Mouse (Mus musculus) ES-E14 (cell line): ENCODE results near the gene Homer2. TPM values are rescaled to one million over a fixed set of nuclear protein-coding genes. Genes with fewer than 3 reads are reported as not detected.

Experiments used
- DNase-seq: peaks from one replicate; pipeline ENCODE4 v3.0.0-alpha.2; 2013; ENCODE audit warnings: low read depth, low spot score
- H3K27ac ChIP-seq: 2 replicates; pipeline ENCODE4 v1.5.1; 2012; ENCODE audit warnings: low read depth, mild to moderate bottlenecking, low read length, moderate library complexity, mixed read lengths; ENCODE audit not compliant: poor library complexity, insufficient read depth, severe bottlenecking
- H3K36me3 ChIP-seq: 2 replicates; pipeline ENCODE4 v1.6.1; 2012; ENCODE audit warnings: mild to moderate bottlenecking, low read length, moderate library complexity, mixed read lengths; ENCODE audit not compliant: control insufficient read depth, poor library complexity, insufficient read depth, severe bottlenecking
- H3K4me1 ChIP-seq, 2 experiments: fragments of 150-350 bp in 1 of 2; sonication (generic) in 1 of 2; 2 replicates each; pipeline ENCODE4 v1.6.1; 2012; ENCODE audit warnings: low read length in 2 of 2, mild to moderate bottlenecking in 1 of 2, mixed read lengths in 1 of 2; ENCODE audit not compliant: control insufficient read depth in 2 of 2, insufficient read depth in 2 of 2, poor library complexity in 1 of 2
- H3K4me3 ChIP-seq, 2 experiments: fragments of 150-350 bp in 1 of 2; sonication (generic) in 1 of 2; 2 replicates each; pipeline ENCODE4 v1.5.1; 2012; ENCODE audit warnings: low read length in 2 of 2, low read depth in 1 of 2, mild to moderate bottlenecking in 1 of 2, mixed read lengths in 1 of 2; ENCODE audit not compliant: insufficient read depth in 1 of 2, poor library complexity in 1 of 2, severe bottlenecking in 1 of 2
- H3K9ac ChIP-seq: 2 replicates; pipeline ENCODE4 v1.6.1; 2012; ENCODE audit warnings: low read depth, mild to moderate bottlenecking, low read length, mixed read lengths; ENCODE audit not compliant: poor library complexity, insufficient read depth, severe bottlenecking
- H3K9me3 ChIP-seq: fragments of 150-350 bp; sonication (generic); 2 replicates; pipeline ENCODE4 v1.6.1; 2012; ENCODE audit warnings: low read depth, mild to moderate bottlenecking, low read length; ENCODE audit not compliant: control insufficient read depth, insufficient read depth
- CHD2 ChIP-seq: IDR thresholded peaks from 2 replicates; pipeline ENCODE4 v1.6.1; 2014; ENCODE audit warnings: mild to moderate bottlenecking, low read depth, low read length, inconsistent platforms
- HCFC1 ChIP-seq: IDR thresholded peaks from 2 replicates; pipeline ENCODE4 v1.6.1; 2012; ENCODE audit warnings: low read length, inconsistent platforms, borderline replicate concordance; ENCODE audit not compliant: insufficient read depth
- MAFK ChIP-seq: IDR thresholded peaks from 2 replicates; pipeline ENCODE4 v1.6.1; 2014; ENCODE audit warnings: mild to moderate bottlenecking, low read depth, low read length, inconsistent platforms; ENCODE audit not compliant: insufficient read depth
- ZC3H11A ChIP-seq: IDR thresholded peaks from 2 replicates; pipeline ENCODE4 v1.6.1; 2012; ENCODE audit warnings: low read depth, mild to moderate bottlenecking, inconsistent platforms, low read length, borderline replicate concordance
- ZNF384 ChIP-seq: IDR thresholded peaks from 2 replicates; pipeline ENCODE4 v1.6.1; 2012; ENCODE audit warnings: low read depth, low read length, inconsistent platforms
- in situ Hi-C, 2 experiments: fragments of 600-800 bp; cut with MboI; formaldehyde crosslinking; loops; one replicate each; pipeline ENCODE4 v1.15.1; 2025; ENCODE audit warnings: low sequenced_read_pairs in 2 of 2, inconsistent platforms in 1 of 2; ENCODE audit not compliant: unreplicated experiment in 2 of 2
- total RNA-seq: library from RNA; depleted of rRNA; stranded (reverse); fragments of 300-350 nt; gene quantifications from 2 replicates; pipeline ENCODE4 v1.2.3, GENCODE M21; 2012

Gene Homer2
- total RNA-seq, 1 experiment = 6.5 TPM

- no peak for TF ChIP-seq HCFC1
- TF ChIP-seq ZNF384 = no peak
- TF ChIP-seq CHD2 = no peak
- no peak for TF ChIP-seq MAFK
- no peak for TF ChIP-seq ZC3H11A
- Histone ChIP-seq H3K4me1 (no peaks in the 10 kb centered on the region), H3K4me3 (no peak overlapping the region), H3K9me3 (no peaks in the 10 kb centered on the region), H3K9ac (no peak overlapping the region), H3K27ac (no peak overlapping the region), H3K36me3 (no peaks in the 10 kb centered on the region)
- in situ Hi-C loops = no loop called here
- DNase-seq = no peak
These were observed 28.1 kb upstream of the Homer2 start for GRCm38 (mm10) chr7:81735300-81736048.

- Histone ChIP-seq H3K9me3 (no peaks in the 10 kb centered on the region), H3K27ac (no peak overlapping the region), H3K4me3 (no peak overlapping the region), H3K9ac (no peak overlapping the region), H3K36me3 (no peaks in the 10 kb centered on the region), H3K4me1 (no peaks in the 10 kb centered on the region)
- DNase-seq = no peak
- in situ Hi-C loops = no loop called here
- TF ChIP-seq ZC3H11A = no peak
- no peak for TF ChIP-seq MAFK
- TF ChIP-seq ZNF384 = no peak
- TF ChIP-seq HCFC1 = no peak
- TF ChIP-seq CHD2 = no peak
These were observed 25.1 kb upstream of the Homer2 start for GRCm38 (mm10) chr7:81732183-81733089.

- no peak for DNase-seq
- Histone ChIP-seq H3K9me3 (no peaks in the 10 kb centered on the region), H3K27ac (no peak overlapping the region), H3K4me1 (no peaks in the 10 kb centered on the region), H3K9ac (no peak overlapping the region), H3K4me3 (no peak overlapping the region), H3K36me3 (no peaks in the 10 kb centered on the region)
- in situ Hi-C loops = no loop called here
- TF ChIP-seq CHD2 = no peak
- TF ChIP-seq ZNF384 = no peak
- TF ChIP-seq MAFK = no peak
These were observed 23.9 kb upstream of the Homer2 start for GRCm38 (mm10) chr7:81731181-81731651.

GRCm38 (mm10) chr7:81729787-81730186 is 22.5 kb upstream of the Homer2 start:
- Histone ChIP-seq H3K36me3 (no peaks in the 10 kb centered on the region), H3K9me3 (no peaks in the 10 kb centered on the region), H3K4me1 (no peaks in the 10 kb centered on the region), H3K9ac (no peak overlapping the region), H3K27ac (no peak overlapping the region), H3K4me3 (no peak overlapping the region)
- TF ChIP-seq HCFC1 = no peak
- no peak for TF ChIP-seq CHD2
- no peak for TF ChIP-seq ZNF384
- TF ChIP-seq ZC3H11A = no peak
- no peak for TF ChIP-seq MAFK
- in situ Hi-C loops = no loop called here
- no peak for DNase-seq
